Comparison of ENCODE assay signal across 23 mouse cellular contexts in genomic region chr5:37150650-37151049, GRCm38 (mm10).
"Had no signal": no experiment of that assay in that cellular context is flagged by ENCODE, and none has a peak within 500 bp of the region (broad histone marks: within the 10 kb centered on the region; RNA-seq: fewer than 3 reads in every experiment).

No protein-coding gene starts in this region.

- H3K9ac ChIP-seq: heart, embryonic 12.5 days; hindbrain, embryonic 12.5 days; limb, embryonic 12.5 days; liver, embryonic 13.5 days; liver, embryonic 15.5 days had no signal

- H3K4me1 ChIP-seq: heart, embryonic 10.5 days; heart, embryonic 12.5 days; hindbrain, embryonic 12.5 days; limb, embryonic 10.5 days; limb, embryonic 12.5 days; liver, embryonic 13.5 days; liver, embryonic 15.5 days had no signal

- H3K27me3 ChIP-seq: liver, embryonic 13.5 days; liver, embryonic 15.5 days had no signal

- H3K4me2 ChIP-seq: heart, embryonic 12.5 days; hindbrain, embryonic 12.5 days; limb, embryonic 12.5 days; liver, embryonic 11.5 days; liver, embryonic 13.5 days; liver, embryonic 15.5 days had no signal

- H3K4me3 ChIP-seq: heart, embryonic 10.5 days; heart, embryonic 12.5 days; hindbrain, embryonic 10.5 days; hindbrain, embryonic 12.5 days; layer of hippocampus, adult 2 months; left cerebral cortex, adult 2 months; limb, embryonic 10.5 days; limb, embryonic 12.5 days; liver, embryonic 13.5 days; liver, embryonic 15.5 days had no signal

- H3K27ac ChIP-seq: heart, embryonic 10.5 days; hindbrain, embryonic 10.5 days; hindbrain, embryonic 12.5 days; layer of hippocampus, adult 2 months; left cerebral cortex, adult 2 months; limb, embryonic 10.5 days; limb, embryonic 12.5 days; liver, embryonic 13.5 days; liver, embryonic 15.5 days had no signal

- H3K36me3 ChIP-seq: heart, embryonic 10.5 days; heart, embryonic 12.5 days; hindbrain, embryonic 10.5 days; hindbrain, embryonic 12.5 days; limb, embryonic 10.5 days; limb, embryonic 12.5 days; liver, embryonic 13.5 days; liver, embryonic 15.5 days had no signal

- H3K9me3 ChIP-seq: heart, embryonic 10.5 days; heart, embryonic 12.5 days; hindbrain, embryonic 10.5 days; hindbrain, embryonic 12.5 days; limb, embryonic 10.5 days; limb, embryonic 12.5 days; liver, embryonic 13.5 days; liver, embryonic 15.5 days had no signal

- DNase-seq: gastrocnemius, postnatal 14 days; gastrocnemius, postnatal 36 days; heart, adult 11 months; heart, postnatal 10 days; heart, postnatal 4 days; kidney, adult 18-20 months; kidney, adult 8-10 months; kidney, postnatal 10 days; kidney, postnatal 25 days; kidney, postnatal 4 days; liver; liver, embryonic 13.5 days had no signal

- ATAC-seq: hindbrain, embryonic 16.5 days had no signal
